Mouse (Mus musculus) olfactory bulb, adult 2 months (tissue): ENCODE data around the gene Pnpla7.

Experiments used
- CTCF ChIP-seq: fragments of 200-500 bp; IDR thresholded peaks from 2 replicates; pipeline ENCODE4 v1.5.1; 2012; ENCODE audit warnings: low read depth, mild to moderate bottlenecking, low read length, moderate library complexity; ENCODE audit not compliant: insufficient read depth
- POLR2A ChIP-seq: fragments of 200-500 bp; IDR thresholded peaks from 2 replicates; pipeline ENCODE4 v1.6.1; 2012; ENCODE audit warnings: mild to moderate bottlenecking, low read depth, low read length, moderate library complexity; ENCODE audit not compliant: insufficient read depth

GRCm38 (mm10) chr2:25072398-25072797, 96.6 kb downstream of the Pnpla7 start:
- no peak for TF ChIP-seq CTCF
- TF ChIP-seq POLR2A = no peak
